Comparison of ENCODE assay signal across 8 mouse cellular contexts in the genomic region with DNA sequence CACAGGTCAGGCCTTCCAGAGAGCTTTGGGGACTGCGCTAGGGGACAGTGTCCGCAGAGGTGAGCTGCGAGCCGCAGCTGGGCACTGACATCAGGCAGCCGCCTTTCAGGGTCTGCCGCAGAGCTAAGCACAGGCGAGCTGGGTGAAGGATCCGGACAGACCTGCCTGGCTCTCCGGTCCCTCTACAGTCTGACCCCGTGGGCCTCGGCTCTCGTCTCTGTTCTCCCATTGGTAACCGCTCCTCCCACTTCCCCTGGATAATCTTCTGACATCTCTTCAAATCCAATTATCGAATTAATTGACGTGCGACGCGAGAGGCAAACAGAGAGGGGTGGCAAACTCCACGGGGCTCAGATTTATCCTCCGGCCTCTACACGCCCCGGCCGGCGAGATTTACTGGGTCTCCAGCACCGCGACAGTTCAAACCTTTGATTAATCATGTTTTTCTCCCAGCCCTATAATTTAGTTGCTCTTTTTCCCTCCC. TPM values are rescaled to one million over a fixed set of nuclear protein-coding genes. Genes with fewer than 3 reads are reported as not detected.
DNase-seq lines count a peak whose midpoint lies in the region; ATAC-seq and TF ChIP-seq lines count a peak whose summit lies in the region.

No protein-coding gene starts in this region.

- peaks cover 31% of the 10 kb centered on the region for H3K4me1 ChIP-seq in E14TG2a.4 (replicated peaks; ENCODE audit: low read depth, low read length)
- H3K4me1 ChIP-seq in embryonic facial prominence, embryonic 15.5 days: peaks cover 29% of the 10 kb centered on the region
- peaks cover 32% of the 10 kb centered on the region for H3K4me1 ChIP-seq in limb, embryonic 12.5 days (replicated peaks)

- intact Hi-C loops in gastrocnemius, postnatal 14 days (cut with DNase I; ENCODE audit: low total_unique reads): no loop called here

- DNase-seq in gastrocnemius, postnatal 10 days: peak; percentile 18
- no peak for DNase-seq in gastrocnemius, postnatal 14 days
- DNase-seq in retina, embryonic 14.5 days (ENCODE audit: low spot score): peak; percentile 68
- no peak for DNase-seq in layer of hippocampus, postnatal 14 days (ENCODE audit: low spot score in 2 of 2)
- DNase-seq in yolk sac, embryonic 10.5 days (ENCODE audit: low spot score): no peak

- H3K36me3 ChIP-seq in E14TG2a.4 (ENCODE audit: insufficient read depth, low read length): no peaks in the 10 kb centered on the region
- H3K36me3 ChIP-seq in embryonic facial prominence, embryonic 15.5 days: no peaks in the 10 kb centered on the region
- H3K36me3 ChIP-seq in limb, embryonic 12.5 days: no peaks in the 10 kb centered on the region

- no peak overlapping the region for H3K27ac ChIP-seq in embryonic facial prominence, embryonic 15.5 days (replicated peaks)
- H3K27ac ChIP-seq in limb, embryonic 12.5 days: no peak overlapping the region

- H3K9me3 ChIP-seq in E14TG2a.4 (ENCODE audit: low read length): no peaks in the 10 kb centered on the region
- H3K9me3 ChIP-seq in embryonic facial prominence, embryonic 15.5 days (replicated peaks): no peaks in the 10 kb centered on the region
- H3K9me3 ChIP-seq in limb, embryonic 12.5 days: no peaks in the 10 kb centered on the region

- H3K4me3 ChIP-seq in E14TG2a.4 (replicated peaks; ENCODE audit: low read length): peak overlapping the region; percentile 78
- H3K4me3 ChIP-seq in embryonic facial prominence, embryonic 15.5 days (replicated peaks): peak overlapping the region; percentile 53
- peak overlapping the region; percentile 53 for H3K4me3 ChIP-seq in limb, embryonic 12.5 days (replicated peaks)

- H3K27me3 ChIP-seq in E14TG2a.4 (ENCODE audit: insufficient read depth, low read length): peaks cover 81% of the 10 kb centered on the region
- H3K27me3 ChIP-seq in embryonic facial prominence, embryonic 15.5 days: peaks cover 72% of the 10 kb centered on the region
- peaks cover 77% of the 10 kb centered on the region for H3K27me3 ChIP-seq in limb, embryonic 12.5 days

- no peak for TF ChIP-seq CTCF in E14TG2a.4 (conservative IDR thresholded peaks at IDR 0.05; ENCODE audit: low read length)

- ATAC-seq in embryonic facial prominence, embryonic 15.5 days (ENCODE audit: insufficient number of reproducible peaks, low FRiP score, low TSS enrichment, low read depth): no peak
- ATAC-seq in limb, embryonic 12.5 days (ENCODE audit: insufficient number of reproducible peaks, insufficient read depth, low FRiP score, low TSS enrichment, low read depth): no peak

- H3K4me2 ChIP-seq in embryonic facial prominence, embryonic 15.5 days (replicated peaks): peak overlapping the region; percentile 97
- H3K4me2 ChIP-seq in limb, embryonic 12.5 days: peak overlapping the region; percentile 85

- 3% methylated on average over 26 of the region's 26 CpGs for WGBS in embryonic facial prominence, embryonic 15.5 days
- WGBS in limb, embryonic 12.5 days: 1% methylated on average over 26 of the region's 26 CpGs

- H3K9ac ChIP-seq in embryonic facial prominence, embryonic 15.5 days: no peak overlapping the region; the same call in 1 of the 2 replicates
- no peak overlapping the region; the same call in 1 of the 2 replicates for H3K9ac ChIP-seq in limb, embryonic 12.5 days (replicated peaks)

RNA-seq across cellular contexts. Expression of a gene that starts 20.2 kb away (rescaled TPM):
- 10 to 100 TPM; 34.2 to 41.1 TPM for total RNA-seq in gastrocnemius, postnatal 10 days (2021)
- 10 to 100 TPM; 27.7 to 28.8 TPM for total RNA-seq in gastrocnemius, postnatal 14 days (2021)
- 59.0 and 65.5 TPM in 2 replicates for polyA plus RNA-seq in embryonic facial prominence, embryonic 15.5 days (2015; fragmentation: Nextera tagmentation; extraction: Ambion mirVana)
- 61.4 and 72.9 TPM in 2 replicates for polyA plus RNA-seq in limb, embryonic 12.5 days (2016; fragmentation: Nextera tagmentation; extraction: Ambion mirVana)
- total RNA-seq in layer of hippocampus, postnatal 14 days (2021): 10 to 100 TPM; 10.9 to 13.0 TPM

RNA-seq across cellular contexts. Expression of a gene that starts 29.6 kb away (rescaled TPM):
- 10 to 100 TPM; 45.0 to 51.1 TPM for total RNA-seq in gastrocnemius, postnatal 10 days (2021)
- total RNA-seq in gastrocnemius, postnatal 14 days (2021): 10 to 100 TPM; 44.1 to 56.5 TPM
- 67.2 and 69.0 TPM in 2 replicates for polyA plus RNA-seq in embryonic facial prominence, embryonic 15.5 days (2015; fragmentation: Nextera tagmentation; extraction: Ambion mirVana)
- polyA plus RNA-seq in limb, embryonic 12.5 days (2016; fragmentation: Nextera tagmentation; extraction: Ambion mirVana): 43.0 and 49.4 TPM in 2 replicates
- 10 to 100 TPM; 66.9 to 69.6 TPM for total RNA-seq in layer of hippocampus, postnatal 14 days (2021)

Comparison
In these comparisons a context has a peak if more than half of its experiments do, and no peak if none do; other contexts are left out.
1. DNase-seq: peak in gastrocnemius, postnatal 10 days (single experiment) and retina, embryonic 14.5 days (single experiment); none in gastrocnemius, postnatal 14 days (single experiment), layer of hippocampus, postnatal 14 days (0 of 2) and yolk sac, embryonic 10.5 days (single experiment).
2. Peak in every context shown above with its lines, with median percentiles within 50 percentile points of each other: H3K4me3 ChIP-seq.